Mouse (Mus musculus) left cerebral cortex, postnatal 36 days (tissue): ENCODE results near the gene Taok3. TPM values are rescaled to one million over a fixed set of nuclear protein-coding genes. Genes with fewer than 3 reads are reported as not detected.

Experiments used
- DNase-seq, 2 experiments: peaks; one replicate each; pipeline ENCODE4 v3.0.0; 2021 to 2022; ENCODE audit warnings: low spot score in 2 of 2, mixed read lengths in 1 of 2
- intact Hi-C: fragments of 180-260 bp; cut with DNase I; formaldehyde crosslinking; loops from one replicate; pipeline ENCODE4 v1.15.1; 2025
- total RNA-seq, 2 experiments: library from RNA; stranded (reverse); gene quantifications; 2 replicates each; pipeline ENCODE4 v1.2.3; 2021

Gene Taok3
- total RNA-seq, 2 experiments from 2014 or later: 53.2 to 60.9 TPM

DNA sequence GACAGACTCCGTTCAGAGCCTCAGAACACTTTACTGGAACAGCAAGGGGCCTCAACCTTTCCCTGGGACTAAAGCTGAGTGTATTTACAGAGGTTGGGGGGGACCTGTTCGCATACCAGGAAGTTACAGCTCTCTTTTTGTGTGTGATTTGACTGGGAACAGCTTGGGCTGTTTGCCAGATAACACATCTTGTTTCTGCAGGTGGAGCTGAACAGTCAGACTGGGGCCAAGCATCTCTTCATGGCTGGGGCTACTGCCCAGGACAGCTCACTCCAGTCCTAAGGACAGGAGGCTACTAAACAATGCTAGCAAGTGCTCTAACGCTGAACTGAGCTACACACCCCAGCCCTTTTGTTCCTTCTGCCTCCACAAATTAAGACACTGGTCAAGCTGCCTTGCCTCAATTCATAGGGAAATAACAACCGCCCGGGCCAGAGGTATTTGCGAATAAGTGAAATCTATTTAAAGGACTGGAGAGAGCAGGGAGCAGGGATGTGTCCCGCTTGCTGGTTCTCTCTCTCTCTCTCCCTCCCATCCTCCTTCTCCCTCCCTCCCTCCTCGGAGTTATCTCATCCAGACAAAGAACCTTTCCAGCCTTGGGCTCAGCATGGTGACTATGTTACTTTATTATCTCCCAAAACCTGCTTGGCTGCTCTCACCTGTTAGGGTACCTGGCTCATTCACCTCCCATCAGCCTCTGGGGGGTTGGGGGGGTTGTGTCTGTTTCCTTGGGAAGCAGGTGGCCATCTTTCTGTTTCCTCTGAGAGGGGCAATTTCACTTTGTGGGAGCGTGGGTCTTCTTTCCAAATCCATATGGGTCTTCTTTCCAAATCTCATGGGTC lies 194.9 kb downstream of the Taok3 start:
- intact Hi-C loops: loop anchor here (5.0 kb wide), 1 partner anchor 42 kb away; the partner anchor contains the start of gene Wsb2
- no peak for DNase-seq

DNA sequence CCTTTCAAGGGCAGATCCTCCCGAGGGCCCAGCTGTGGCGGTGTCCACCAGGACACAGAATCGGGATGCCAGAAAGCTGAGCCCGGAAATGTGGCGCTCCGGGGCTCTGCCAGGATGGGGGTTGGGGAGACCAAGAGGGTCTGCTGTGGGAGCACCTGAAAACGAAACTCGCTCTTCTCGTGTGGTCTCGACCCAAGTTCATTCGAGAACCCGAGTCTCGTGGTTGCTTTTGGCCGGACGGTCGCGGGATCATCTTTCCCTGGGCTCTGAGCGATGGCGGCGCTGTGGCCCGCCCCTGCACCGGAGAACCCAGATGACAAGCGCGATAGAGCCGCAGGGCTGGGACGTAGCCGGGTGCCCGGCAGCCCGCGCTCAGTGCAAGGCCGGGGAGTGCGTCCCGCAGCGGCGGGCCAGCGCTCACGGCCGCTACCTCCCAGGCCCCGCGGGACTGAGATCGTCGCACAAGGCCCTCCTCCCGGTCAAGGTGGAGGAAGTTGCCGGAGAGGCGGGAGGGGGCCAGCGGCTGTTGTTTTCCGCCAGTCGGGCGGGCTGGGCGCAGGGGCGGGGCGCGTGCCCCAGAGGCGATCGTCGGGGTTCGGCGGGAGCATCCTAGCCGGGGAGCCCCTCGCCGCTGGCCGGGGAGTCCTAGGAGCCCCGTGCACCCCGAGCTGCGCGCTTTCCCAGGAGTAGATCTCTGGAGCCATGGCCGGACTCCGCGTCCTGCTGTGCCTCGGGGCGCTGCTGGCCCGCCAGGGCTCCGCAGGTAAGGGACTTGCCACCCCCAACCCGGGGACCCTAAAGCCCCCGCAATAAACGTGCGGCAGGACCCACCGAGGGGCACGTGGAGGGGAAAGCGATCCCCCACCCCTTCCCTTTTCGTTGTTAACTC lies 199.1 kb downstream of the Taok3 start, which contains the start of gene Vsig10:
TSS of gene Vsig10 (plus strand) at position 343 of the 889 bp plus-strand sequence.
- DNase-seq: peak; percentile 37 to 54
- intact Hi-C loops: loop anchor here (5.0 kb wide), 1 partner anchor 38 kb away; the partner anchor contains the start of gene Wsb2

DNA sequence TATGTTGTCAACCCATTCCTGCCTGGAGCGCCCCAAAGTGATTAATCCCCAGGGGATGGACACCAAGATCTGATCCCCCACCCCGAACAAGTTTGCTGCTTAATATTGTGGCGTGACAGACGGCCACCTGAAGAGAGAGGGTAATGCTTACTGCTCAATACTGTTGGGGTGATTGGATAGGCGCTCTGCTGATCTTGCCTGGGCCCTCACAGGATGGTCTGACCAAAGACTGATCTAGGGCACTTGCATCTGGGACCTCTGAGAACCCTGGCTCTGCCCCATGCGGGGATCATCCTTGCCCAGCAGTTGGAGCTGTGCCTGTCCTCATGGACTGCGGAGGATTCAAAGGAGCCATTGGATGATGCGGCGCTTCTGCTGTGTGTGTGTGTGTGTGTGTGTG lies 203.8 kb downstream of the Taok3 start:
- intact Hi-C loops: no loop called here

More for the DNA sequence above, 203.8 kb downstream of the Taok3 start:
- no peak for DNase-seq

Other genes starting within 250 kb of the Taok3 start
- gene Suds3, start 4.0 kb upstream of the Taok3 start, total RNA-seq: 100 to 1,000 TPM; 134 to 147 TPM
- gene Pebp1, start 167.5 kb downstream of the Taok3 start, total RNA-seq: 100 to 1,000 TPM; 647 to 753 TPM
- gene Vsig10, start 199.0 kb downstream of the Taok3 start, total RNA-seq: 1 to 10 TPM; 2.7 to 2.9 TPM
- gene Wsb2, start 237.2 kb downstream of the Taok3 start, total RNA-seq: 100 to 1,000 TPM; 294 to 334 TPM